Mouse (Mus musculus): ENCODE measurements at regions not wholly inside any gene's neighbourhood (a gene's known extent, or its start where the extent isn't known, plus 50 kb on each side); places are given as distances from the start of the nearest gene placed in this dataset.
A peak's percentile ranks its signal among the peaks of the same experiment; 100 is the strongest.

DNA sequence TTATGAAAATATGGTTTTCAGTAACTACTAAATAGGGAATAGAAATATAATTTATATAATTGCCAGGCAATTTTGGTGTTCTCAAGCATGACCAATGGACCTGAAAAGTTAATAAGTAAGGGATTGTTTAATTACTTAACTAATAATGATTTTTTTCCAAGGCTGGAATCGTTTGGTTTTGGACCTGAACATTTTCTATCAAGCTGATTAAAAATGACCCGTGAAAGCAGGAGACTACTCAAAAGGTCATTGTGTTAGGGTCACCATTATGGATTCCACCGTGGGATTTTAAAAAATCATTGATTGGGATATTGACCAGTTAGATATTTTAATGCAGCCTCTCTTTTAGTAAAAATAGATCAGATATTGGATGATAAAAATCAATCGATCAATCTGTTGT, 416.9 kb downstream of the Pik3r1 start:
- TF ChIP-seq GATA4 (IDR thresholded peaks at IDR 0.05; ENCODE audit: insufficient replicate concordance, low read length): peak; percentile 58; the same call in 1 of the 2 replicates

DNA sequence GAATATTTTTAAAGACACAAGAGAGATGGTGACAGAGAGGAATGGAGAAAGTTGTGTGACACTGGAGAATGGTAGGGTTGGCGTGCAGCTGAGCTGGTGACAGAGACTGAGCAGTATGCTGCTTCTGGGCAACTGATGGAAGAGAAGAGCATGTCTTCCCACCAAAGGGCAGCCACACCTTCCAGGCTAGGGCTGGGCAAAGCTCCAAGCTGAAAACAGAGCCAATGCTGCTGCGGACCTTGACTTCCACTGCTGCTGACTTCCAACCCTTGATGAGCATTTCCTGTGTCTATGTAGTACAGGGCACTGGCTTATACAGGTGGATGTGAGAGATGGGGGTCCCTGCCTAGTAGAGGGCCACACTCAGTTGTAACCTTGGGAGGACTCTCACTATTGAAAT, 418.7 kb downstream of the Pik3r1 start:
- no peak for TF ChIP-seq GATA4 (IDR thresholded peaks at IDR 0.05; ENCODE audit: insufficient replicate concordance, low read length)

DNA sequence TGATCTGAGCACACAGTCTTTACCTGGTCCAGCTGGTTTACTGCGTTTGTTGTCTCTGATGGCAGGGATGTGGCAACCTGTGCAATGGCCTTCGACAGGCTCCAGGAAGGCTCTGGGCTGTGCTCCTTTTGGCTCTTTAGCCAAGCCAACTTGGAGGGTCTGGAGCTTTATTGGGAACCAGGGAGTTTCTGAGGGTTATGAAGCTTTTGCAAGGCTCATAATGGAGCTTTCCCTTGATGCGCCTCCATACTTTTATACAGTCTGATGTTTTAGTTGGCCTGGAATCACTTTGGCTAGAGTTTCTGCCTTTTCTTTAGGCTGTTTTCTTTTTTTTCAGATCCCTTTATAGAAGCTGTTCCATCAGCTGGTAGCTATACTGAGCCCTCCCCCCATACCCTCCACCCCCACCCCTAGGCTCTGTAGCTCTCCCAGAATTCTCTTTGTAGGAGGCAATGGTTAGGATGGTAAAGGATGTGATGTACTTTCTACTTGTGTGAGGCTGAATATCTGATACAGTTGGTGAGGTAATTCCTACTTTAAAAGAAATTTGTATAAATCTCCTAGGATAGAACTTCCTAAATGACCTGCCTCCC, 429.6 kb downstream of the Pik3r1 start:
- TF ChIP-seq GATA4 (IDR thresholded peaks at IDR 0.05; ENCODE audit: insufficient replicate concordance, low read length): no peak

DNA sequence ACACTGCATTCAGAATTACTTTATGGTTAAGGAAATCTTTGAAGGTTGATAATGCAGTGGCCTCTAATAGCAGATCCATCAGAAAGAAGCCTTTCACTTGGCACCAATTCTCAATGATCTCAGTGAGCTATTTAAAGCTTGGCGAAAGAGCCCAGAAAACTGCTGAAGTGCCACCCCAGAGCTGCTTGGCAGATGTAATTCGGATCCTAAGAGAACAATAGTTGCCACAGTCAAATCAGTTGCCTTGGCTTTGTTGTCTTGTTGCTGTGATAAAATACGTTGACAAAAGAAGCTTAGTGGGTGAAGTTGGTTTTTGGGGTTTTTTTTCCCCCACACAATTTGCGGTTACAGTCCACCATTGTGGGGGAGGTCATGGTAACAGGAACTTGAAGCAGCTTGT, 449.4 kb downstream of the Pik3r1 start:
- no peak for TF ChIP-seq GATA4 (IDR thresholded peaks at IDR 0.05; ENCODE audit: insufficient replicate concordance, low read length)

DNA sequence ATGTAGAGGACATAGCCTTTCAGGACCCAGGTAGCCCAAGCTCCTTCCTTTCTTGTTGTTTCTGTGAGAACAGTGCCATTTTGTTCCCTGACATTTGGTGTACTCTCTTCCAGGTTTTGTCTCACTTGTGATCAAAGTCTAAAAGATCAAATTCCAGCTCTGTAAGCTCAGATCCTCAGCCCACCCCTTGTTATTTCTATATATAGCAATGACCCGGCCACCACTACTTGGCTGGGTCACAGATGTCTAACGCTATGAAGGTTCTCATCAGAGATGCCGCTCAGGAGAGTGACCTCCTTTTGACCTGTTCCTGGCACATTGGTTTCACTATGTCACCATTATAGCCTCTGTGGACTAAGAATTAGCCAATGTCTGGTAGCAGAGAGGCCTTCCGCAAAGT, 451.7 kb downstream of the Pik3r1 start:
- no peak for TF ChIP-seq GATA4 (IDR thresholded peaks at IDR 0.05; ENCODE audit: insufficient replicate concordance, low read length)

DNA sequence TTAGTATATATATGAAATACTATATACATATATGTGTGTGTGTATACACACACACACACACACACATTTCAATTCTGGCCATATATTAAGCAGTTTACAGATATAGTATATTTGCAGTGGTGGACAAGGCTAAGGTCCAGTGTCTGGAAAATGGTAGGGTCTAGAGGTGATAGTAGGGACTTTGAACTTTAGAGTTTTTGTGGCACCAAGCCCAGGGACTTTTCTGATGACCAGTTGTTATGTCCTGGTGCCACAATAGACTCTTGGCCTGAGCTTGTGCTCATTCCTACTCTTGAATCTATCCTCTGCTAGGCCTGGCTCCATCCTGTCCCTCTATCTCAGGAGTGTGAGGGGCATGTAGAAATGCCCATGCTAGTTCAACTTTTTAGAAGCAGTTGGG, 454.0 kb downstream of the Pik3r1 start:
- TF ChIP-seq GATA4 (IDR thresholded peaks at IDR 0.05; ENCODE audit: insufficient replicate concordance, low read length): no peak

DNA sequence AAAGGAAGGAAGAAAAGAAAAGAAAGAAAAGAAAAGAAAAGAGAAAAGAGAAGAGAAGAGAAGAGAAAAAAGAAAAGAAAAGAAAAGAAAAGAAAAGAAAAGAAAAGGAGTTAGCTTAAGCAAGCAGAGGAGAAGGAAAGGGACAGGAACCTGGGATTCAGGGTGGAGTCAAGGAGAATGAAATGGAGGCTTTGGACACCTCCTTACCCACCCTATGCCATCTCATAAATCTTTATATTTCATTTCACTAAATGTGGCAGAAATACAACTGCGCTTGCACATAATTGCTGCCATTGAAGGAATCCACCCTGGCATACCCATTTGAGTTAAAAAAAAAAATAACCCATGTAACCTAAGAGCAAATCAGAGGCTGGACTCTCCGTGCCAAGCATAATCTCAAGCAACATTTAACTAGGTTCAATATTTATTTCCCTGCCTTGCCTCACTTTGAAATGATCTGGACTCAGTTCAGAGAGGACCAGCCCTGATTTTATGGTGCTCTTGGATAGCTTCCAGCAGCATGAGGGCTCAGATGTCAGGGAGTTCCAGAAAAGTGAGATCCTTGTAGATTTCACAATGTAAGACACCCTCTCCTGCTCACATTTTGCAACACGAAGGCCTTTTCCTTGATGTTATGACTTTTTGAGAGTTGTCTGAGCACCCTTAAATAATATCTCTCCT, 456.2 kb downstream of the Pik3r1 start:
- TF ChIP-seq GATA4 (IDR thresholded peaks at IDR 0.05; ENCODE audit: insufficient replicate concordance, low read length): no peak

DNA sequence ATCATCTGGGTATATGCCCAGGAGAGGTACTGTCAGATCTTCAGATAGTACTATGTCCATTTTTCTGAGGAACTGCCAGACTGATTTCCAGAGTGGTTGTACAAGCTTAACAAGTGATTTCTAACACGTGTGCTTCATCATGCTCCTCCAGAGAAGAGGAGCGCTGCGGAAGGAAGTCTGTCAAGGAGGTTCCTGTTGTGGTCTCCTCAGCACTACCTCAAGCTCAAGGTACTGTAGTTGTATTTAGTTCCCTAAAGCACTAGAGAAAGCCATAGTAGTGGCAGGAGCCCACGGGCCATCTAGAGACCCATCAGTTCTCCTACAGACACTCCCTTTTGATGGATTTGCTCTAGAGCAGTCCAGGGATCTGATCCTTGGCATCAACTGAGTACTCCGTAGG, 459.3 kb downstream of the Pik3r1 start:
- TF ChIP-seq GATA4 (IDR thresholded peaks at IDR 0.05; ENCODE audit: insufficient replicate concordance, low read length): no peak

DNA sequence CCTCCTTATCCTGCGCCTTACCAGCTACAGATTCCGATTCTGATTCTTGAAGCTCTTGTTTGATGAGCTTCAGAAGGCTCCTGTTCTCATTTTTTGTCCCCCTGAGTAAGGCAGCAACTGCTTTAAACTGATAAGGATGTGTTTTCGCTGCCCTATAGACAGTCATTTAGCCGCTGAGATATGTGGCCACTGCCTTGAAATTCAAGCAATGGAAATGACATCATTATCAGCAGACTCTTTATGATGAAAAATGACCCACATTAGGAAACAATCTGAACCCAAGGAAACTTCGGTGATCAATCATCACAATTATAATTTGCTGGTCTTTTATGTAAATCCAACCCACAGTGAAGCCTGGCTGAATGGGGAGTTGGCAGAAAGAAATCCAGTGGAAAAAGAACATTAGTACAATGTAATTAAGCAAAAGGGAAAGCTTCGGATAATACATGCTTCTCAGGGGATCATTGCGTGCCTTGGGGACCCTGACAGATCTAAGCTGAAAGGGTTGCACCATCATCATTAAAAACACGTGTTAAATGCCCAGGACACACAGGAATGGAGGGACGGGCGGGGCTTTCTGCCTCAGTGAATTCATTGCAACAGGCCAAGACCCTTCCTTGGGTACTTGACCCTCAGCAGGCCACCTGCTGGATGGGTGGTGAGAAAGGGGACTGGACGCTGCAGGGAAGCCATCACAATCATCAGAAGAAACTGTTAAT, 462.2 kb downstream of the Pik3r1 start:
- TF ChIP-seq GATA4 (IDR thresholded peaks at IDR 0.05; ENCODE audit: insufficient replicate concordance, low read length): no peak

DNA sequence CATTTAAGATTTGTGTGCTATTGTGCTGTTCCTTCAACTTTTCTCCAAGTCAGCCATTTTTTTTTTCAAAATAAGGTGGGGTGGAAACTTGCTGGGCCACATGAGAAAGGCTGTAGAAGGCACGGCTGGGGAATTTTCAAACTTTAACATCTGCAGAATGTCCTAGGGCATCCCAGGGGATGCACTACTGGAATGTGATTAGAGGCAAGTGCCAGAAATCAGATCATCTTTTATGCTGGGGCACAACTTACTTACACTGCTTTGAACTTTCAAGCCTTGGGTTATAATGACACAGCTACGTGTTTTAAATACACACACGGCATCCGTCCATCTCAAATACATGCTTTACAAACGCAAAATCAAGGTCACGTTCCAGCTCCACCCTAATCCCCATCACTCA, 463.0 kb downstream of the Pik3r1 start:
- no peak for TF ChIP-seq GATA4 (IDR thresholded peaks at IDR 0.05; ENCODE audit: insufficient replicate concordance, low read length)

DNA sequence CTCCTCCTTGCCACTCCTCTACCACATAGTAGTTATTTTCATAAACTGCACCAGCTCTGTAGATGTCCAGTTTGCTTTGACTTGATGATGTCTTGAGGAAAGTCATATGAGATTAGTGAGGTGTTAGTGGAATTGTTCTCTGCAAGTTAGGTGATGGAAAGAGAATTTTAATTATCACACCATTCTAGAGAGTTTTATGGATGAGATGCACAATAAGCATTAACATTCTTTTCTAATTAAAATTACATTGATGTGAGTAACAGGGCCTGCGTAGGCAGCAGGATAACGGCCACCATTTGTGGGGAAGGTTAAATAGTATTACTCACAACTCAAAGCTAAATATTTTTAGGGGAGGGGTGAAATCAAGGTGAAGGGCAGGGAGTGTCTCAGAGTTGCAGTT, 466.7 kb downstream of the Pik3r1 start:
- no peak for TF ChIP-seq GATA4 (IDR thresholded peaks at IDR 0.05; ENCODE audit: insufficient replicate concordance, low read length)

DNA sequence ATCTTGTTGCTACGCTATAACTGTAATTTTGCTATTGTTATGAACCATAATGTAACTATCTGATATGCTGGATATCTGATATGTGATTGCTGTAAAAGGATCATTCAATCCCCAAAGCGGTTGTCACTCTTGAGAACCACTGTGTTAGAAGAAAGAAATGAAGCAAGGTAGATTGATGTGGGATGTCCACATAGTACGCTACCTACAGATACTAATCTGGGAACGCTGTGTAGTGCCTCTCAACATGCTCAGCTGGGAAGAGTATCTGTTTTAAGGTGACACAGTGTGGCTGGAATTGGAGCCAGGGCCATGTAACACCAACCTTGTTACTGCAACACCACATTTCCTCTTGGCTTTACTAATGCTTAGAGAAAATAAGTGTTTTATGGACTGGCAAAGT, 456.2 kb upstream of the Slc30a5 start:
- TF ChIP-seq GATA4 (IDR thresholded peaks at IDR 0.05; ENCODE audit: insufficient replicate concordance, low read length): no peak

DNA sequence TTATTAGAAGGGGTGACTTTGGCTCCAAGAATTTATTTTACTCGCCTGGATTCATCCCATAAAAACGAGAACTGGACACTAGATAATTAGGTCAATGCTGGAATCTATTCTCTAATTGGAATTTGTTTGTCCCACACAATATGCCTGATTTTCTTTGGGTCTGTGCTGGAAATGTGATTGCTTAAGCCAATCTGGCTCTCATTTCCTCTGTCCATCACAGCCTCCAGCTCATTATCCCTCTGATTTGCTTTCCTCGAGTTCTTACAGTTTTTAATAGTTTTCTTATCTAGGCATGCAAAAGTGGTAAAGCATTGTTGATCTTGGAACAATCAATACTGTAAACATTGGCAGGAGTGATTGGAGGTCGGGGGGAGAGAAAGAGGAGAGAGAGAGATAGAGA, 453.9 kb upstream of the Slc30a5 start:
- no peak for TF ChIP-seq GATA4 (IDR thresholded peaks at IDR 0.05; ENCODE audit: insufficient replicate concordance, low read length)

DNA sequence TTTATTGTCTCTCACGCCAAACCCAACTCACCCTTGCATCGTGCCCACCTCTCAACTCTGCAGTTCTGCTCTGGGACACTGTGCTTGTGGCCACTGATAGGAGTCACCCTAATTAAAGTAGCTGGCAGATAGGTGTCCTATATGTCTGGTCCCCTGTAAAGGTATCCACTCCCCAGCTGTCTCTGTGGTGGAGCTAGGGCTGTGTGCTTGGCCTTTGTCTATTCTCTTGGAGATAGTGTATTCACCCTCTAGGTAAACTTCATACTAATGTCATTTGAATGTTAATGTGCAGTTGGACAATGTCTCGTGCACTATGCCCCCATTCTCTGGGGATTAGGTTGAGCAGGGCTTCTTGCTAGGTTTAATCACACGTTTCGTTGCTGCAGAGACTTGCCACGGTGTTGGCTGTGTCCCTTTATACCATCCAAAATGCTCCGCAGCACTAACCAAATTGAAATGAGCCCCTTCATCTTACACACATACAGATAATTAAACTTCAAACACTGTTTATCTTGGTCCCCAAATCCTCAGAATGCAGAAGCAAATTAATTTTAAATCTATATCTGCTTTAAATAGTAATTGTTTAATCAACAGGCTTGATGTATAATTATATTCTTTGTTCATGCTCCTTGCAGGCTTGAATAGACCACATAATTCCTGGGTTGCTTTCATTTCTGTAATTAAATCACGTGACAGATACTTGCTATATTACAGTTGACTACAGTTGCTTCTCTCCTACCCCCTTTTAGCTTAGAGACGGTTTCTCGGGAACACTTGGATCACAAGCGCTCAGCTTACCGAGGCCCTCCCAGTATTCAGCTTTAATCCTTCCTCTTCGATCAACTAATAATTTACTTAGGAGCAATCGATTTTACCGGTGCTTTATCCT, 453.0 kb upstream of the Slc30a5 start:
- no peak for TF ChIP-seq GATA4 (IDR thresholded peaks at IDR 0.05; ENCODE audit: insufficient replicate concordance, low read length)

DNA sequence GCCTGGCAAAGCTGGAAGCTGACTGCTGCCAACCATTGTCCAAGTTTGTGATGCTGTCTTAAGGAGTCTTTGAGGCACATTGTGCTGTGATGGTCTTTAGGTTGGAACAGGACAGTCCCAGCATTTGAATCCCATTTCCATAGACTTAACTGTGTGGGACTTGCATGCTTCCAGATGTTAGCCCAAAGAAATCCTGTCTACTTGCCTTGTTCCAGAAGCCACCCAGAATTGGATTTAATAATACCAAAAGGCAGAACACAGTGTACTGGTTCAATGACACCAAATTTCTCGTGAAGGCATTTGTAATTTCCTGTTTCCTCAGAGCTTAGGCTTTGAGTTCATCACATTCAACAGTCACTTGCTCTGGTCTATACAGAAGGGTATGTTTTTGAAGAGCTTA, 444.9 kb upstream of the Slc30a5 start:
- TF ChIP-seq GATA4 (IDR thresholded peaks at IDR 0.05; ENCODE audit: insufficient replicate concordance, low read length): no peak
